Mouse (Mus musculus): ENCODE measurements at regions not wholly inside any gene's neighbourhood (a gene's known extent, or its start where the extent isn't known, plus 50 kb on each side); places are given as distances from the start of the nearest gene placed in this dataset.
"Not testable (repeated sequence)": the region's sequence is repeated elsewhere in the genome, so short reads cannot be mapped to it uniquely, and the experiment has no call there.

DNA sequence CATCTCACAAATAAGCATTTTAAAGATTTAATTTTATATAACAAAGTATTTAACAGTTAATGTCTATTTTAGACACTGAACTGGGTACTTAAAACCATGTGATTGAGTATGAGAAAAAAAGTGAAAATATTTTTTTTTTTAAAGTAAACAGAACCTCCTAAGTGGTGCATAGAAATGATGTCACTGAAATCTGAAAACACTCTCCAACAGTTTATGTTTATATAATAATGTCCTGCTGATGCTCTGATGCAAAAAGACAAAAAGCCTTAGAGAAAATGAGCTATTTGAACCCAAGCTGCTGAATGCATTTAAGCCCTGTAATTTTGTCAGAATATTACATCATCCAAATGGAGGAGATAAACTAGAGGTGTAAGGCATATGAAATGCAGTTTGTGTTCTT lies 3447.1 kb downstream of the 9330182O14Rik start:
- no peak for DNase-seq
- intact Hi-C loops (cut with DNase I), result no loop called here

DNA sequence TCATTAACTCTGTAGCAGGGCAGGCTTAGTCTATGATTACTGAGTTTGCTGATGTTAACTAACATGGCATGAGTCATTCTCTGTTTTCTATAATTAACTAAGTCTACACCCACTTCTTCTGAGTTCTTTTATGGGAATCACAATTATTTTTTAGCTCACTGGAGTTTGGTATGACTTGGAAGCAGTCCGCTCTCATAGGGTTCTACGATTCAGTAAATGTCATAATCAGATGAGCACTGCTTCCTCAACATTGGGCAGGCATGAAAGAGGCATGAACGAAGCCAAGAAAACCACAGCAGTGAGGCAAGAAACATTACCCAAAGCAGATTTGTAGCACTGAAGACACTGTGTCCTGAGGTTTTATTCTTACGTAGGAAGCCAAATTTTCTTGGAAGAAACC lies 3451.6 kb downstream of the 9330182O14Rik start:
- no peak for DNase-seq
- intact Hi-C loops (cut with DNase I), result no loop called here

DNA sequence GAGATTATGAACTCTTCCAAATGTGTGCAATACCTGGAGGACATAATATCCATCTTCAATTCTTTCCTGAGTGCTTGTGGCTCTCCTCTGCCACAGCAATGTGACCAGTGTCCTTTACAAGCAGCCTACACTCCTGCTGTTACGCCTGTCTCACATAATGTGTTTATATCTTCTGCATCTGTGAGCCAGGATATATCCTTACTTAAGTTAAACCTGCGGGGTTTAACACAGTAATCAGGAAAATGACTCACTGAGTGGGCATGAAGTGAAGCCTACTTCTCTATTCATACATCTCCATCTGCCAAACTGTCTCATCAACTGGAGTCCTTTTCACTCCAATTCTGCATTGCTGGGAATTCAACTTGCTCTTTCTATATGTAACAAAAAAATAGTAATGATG lies 3453.9 kb downstream of the 9330182O14Rik start:
- intact Hi-C loops (cut with DNase I), result no loop called here
- no peak for DNase-seq

DNA sequence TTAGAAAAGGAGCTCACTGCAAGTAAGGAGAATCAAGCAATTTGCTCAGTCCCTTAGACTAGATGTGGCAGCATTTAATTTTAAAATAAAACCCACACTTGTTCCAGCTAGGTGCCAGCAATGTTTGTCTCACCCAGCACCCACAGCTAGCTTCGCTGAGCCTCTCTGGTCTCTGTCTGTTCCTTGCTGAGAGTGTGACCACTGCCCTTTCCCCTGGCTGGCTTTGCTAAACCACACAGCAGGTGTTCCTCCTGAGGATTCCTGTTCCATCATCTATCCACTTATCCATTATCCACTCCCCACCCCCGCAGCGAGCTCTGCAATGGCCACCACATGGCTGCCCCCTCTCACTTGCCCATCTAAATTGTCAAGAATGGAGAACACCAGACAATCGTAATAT lies 3473.5 kb downstream of the 9330182O14Rik start:
- intact Hi-C loops (cut with DNase I), result no loop called here
- DNase-seq, result no peak

DNA sequence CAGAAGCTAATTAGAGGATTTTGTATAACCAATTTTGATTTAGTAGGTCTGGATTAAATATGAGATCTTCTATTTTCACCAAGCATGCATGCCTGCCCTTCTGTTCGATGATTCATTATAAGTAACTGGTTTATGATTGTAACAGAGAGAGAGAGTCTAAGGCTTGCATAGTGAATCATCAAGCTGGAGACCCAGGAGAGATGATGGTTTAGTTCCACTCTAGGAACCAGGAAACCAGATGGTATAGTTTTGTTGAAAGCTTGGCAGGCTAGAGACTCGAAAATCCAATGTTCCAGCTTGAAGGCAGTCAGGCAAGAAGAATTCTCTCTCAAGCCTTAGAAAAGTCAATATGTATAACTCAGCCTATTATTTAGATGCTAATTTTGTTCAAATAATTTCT lies 3475.7 kb downstream of the 9330182O14Rik start:
- intact Hi-C loops (cut with DNase I), result no loop called here
- DNase-seq, result no peak

DNA sequence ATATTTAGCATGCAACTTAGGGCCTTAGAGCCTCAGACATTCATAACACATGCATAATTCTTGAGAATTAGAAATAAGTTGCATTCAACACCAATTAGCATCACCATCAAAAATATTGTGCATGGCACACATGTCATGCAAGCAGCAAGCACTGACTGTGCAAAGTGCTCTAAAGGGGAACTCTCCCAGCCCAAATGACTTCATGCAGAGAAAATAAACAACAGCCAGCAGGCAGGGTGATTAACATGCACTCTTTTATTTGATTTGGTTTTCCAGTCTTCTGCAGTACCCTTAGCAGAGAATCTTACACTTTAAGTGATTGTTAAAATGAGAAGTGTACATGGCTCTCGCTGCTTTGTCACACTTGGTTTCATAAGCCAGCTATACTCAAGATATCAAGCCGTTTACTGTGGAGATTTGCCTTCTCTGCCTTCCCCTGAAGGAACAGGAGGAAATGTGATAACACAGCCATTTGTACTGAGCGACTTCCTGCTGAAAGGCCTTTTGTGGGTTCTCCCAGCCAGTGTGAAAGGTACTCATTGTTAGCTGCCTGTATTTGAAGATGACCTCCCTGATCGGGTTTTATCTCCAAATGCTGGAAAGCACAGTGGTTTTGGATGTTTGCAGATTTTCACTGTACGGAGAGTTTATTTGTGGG lies 3480.0 kb downstream of the 9330182O14Rik start:
- intact Hi-C loops (cut with DNase I), result no loop called here
- no peak for DNase-seq

DNA sequence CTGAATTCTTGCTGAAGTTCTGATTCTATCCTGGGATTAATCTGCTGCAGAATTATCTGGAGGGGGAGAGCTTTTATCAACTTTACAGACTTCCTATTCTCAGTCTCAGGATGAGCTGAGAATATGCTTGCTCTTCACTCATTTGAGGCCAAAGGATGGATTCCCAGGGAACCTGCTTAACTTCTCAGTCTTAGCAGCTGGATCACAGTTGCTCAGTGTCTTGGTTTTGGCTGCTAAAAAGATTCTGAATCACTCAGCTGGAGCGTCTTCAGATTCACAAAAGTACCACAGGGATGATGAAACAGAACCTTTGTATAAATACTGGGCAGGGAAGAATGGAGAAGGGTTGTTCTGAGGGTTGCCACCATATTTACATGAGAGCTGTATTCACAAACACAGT lies 3481.6 kb downstream of the 9330182O14Rik start:
- intact Hi-C loops (cut with DNase I), result no loop called here
- no peak for DNase-seq

DNA sequence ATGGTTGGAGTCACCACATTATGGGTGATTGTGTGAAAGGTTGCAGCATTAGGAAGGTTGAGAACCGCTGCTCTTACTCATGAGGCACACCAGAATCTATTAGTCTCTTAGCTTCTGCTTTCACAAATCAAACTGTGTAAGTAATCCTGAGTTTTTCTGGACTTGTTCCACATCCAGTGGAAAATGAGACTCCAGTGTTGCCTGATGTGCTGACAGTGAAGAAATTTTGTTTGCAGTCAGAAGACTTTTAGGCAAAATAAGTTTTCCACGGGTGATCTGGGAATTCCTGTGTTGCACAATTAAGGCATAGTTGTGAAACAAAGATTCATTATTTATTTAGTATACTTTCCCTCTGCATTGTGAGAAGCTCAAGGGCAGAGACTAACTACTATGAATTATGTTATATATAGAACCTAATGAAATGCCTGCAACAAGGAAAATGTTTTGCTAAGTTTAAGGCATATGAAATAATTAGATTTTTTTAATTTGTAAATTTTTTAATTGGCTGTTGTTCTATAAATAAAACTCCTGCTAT lies 3490.3 kb downstream of the 9330182O14Rik start:
- no peak for DNase-seq

DNA sequence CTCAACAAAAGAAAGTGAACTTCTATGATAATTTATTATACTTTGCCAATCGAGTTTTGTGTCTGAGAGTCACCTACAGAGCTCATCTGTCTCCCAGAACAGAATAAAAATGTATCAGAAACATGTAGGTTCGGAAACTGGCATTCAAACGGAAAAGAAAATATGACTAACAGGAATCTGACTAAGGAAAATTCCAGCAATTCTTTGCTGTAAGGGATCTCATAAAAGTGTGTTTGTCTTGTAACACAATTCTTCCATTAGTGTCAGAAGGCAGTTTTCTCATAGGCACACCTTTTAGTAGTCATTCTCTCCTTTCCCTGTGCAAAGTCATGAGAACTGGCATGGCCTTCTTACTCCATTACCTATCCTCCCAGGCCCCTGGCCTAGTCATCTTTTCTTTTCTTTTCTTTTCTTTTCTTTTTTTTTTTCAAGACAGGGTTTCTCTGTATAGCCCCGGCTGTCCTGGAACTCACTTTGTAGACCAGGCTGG lies 3490.9 kb downstream of the 9330182O14Rik start:
- no peak for DNase-seq
- intact Hi-C loops (cut with DNase I), result no loop called here

More for the DNA sequence above, 3490.3 kb downstream of the 9330182O14Rik start:
- intact Hi-C loops (cut with DNase I), result no loop called here

DNA sequence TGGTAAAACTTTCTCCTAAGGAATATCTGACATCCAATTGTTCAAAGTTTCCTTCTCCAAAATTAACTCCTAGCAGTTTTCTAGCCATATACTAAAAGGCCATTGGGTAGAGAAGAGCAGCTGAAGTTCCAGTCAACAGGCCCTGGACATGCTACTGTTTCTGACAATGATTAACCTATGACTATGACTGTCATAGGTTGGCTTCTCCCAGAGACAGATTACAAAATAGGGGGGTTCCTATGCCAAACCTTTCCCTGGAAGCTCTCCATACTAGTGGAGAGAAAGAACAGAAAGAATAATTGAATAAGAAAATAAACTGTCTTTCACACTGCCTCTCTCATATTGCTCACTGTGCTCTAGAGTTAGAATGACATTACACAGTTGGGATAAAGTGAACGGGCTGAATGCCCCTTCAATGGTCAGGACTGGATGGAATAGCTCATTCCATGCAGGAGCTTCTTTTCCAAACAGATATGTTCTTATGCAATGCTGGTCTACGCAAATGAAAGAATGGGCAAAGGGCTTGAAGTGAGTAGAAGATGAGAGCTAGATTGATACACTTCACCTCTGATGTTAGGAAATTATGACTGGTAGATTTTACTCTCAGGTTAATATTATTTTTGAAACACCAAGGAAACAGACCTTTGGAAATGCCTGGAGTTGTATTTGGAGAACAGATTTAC lies 3516.8 kb downstream of the 9330182O14Rik start:
- no peak for DNase-seq
- intact Hi-C loops (cut with DNase I), result no loop called here

DNA sequence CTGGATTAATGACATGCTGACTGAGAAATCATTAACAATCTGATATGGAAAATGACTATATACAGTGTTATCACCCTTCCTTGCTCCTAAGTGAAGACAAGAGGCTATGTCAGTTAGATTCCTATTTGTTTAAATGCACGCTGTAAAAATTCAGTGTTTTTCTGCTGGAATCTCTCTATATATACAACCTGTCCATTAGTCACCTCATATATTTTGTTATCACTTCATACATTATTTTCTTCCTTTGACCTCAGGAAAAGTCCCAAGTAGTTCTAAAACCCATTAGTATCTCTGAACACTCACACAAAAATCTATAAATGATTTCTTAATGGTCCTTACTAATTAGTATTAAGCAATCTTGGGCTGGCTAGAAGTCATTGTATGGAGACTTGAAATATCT lies 3529.5 kb downstream of the 9330182O14Rik start:
- DNase-seq, result no peak
- intact Hi-C loops (cut with DNase I), result no loop called here

DNA sequence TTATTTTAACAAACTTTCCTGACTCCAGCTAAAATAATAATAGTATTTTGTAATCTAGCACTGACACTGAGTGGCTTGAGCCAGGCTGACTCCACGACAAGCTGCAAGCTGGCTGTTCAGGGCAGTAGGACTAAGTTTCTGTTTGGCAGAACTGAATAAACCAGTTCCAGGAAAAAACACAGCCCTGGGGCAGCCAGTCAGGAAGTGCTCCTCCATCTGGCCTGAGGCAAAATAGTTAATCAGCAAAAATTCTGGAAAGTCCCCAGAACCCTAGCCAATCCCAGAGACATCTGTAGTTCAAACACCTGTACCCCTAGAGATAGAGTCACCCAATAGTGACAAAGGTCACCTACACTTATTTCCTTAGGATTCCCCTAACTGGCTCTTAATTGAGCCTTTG lies 3544.7 kb downstream of the 9330182O14Rik start:
- intact Hi-C loops (cut with DNase I), result no loop called here
- no peak for DNase-seq

DNA sequence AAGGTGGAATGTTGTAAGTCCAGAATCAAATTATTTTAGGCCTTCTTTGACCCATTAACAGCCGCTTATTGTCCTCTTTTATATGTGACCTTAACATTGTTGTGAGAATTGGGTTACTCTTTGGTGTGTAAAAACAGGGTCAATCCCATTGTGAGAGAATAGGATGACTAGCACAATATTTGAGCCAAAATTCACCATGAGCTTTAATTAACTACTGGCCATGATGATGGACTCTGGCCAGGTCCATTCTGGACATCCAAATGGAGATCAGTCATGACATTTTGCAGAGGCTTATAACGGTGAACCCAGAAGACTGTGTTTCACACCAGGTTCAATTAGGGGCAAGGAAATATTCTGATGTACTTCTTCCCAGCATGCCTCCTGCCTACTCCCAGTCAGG lies 3548.0 kb downstream of the 9330182O14Rik start:
- intact Hi-C loops (cut with DNase I), result no loop called here
- DNase-seq, result no peak

DNA sequence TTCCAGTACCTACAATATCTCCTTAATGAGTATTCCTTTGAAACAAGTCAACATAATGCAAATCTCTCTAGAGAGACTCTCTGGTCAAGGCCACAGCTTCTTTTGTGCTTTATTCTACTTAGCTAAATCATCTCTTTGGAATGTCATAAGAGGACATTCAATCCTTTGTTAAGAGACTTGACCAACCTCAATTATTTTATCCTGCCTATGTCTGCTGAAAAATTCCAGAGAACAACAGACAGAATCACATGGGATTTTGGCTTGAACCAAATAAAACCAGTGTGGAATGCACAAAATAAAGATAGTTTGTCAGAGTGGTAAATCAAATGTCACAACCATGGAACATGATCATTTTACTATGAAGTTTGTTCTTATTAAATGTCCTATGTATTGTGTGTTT lies 3557.8 kb downstream of the 9330182O14Rik start:
- intact Hi-C loops (cut with DNase I); DNase-seq: not testable (repeated sequence)

DNA sequence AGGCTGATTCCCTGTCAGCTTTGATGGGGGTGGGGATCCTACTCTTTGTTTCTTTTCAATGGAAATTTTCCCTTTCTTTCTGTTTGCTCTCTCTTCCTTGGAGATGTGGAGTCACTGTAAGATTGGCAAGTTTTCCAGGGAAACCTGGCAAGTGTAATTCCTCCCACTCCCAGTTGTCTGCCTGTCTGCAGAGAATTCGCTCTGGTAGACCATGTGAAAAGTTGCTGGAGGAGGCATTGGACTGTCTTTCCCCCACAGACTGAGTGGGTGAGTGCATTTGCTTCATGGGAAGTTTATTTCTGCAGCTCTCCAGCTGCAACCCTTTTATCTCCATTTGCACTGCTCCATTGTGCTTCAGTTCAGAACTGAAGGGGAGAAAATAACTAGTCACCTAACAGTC lies 3561.3 kb downstream of the 9330182O14Rik start:
- intact Hi-C loops (cut with DNase I), result no loop called here
- DNase-seq, result no peak

DNA sequence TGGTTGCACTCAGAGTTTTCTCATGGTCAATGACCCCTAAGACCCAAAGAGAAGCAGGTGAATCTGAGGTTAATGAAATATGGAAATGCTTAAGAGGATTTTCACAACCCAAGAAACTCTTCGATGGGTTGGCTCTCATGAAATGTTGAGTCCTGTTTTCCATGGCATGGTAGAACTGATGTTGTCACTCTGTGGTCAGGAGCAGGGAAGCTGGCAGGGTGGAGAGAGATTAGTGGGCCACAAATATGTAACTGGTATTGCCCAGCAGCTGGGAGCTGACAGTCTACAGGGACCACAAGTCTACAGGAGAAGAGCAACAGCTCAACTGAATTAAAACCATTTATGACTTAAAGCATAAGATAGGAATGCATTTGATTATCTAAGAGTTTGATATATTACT lies 3582.9 kb downstream of the 9330182O14Rik start:
- no peak for DNase-seq
- intact Hi-C loops (cut with DNase I), result no loop called here

DNA sequence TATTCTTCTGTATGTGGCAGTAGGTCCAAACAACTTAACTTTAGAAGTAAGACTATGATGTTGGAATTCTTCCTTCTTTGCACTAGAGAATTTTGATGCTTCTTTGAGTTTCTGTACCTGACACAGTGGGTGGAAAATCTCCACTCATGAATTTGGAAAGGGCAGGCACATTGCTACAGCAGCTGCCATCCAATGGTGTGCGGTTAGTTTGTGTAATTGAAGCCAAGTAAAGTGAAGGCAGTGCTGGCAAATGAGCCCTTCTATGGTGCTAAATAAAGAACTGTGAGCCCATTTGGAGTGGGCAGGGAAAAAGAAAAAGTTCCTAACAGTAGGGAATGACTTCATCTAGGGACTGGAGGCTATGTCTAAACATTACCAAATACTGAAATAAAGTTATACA lies 3583.4 kb downstream of the 9330182O14Rik start:
- no peak for DNase-seq
- intact Hi-C loops (cut with DNase I), result no loop called here

DNA sequence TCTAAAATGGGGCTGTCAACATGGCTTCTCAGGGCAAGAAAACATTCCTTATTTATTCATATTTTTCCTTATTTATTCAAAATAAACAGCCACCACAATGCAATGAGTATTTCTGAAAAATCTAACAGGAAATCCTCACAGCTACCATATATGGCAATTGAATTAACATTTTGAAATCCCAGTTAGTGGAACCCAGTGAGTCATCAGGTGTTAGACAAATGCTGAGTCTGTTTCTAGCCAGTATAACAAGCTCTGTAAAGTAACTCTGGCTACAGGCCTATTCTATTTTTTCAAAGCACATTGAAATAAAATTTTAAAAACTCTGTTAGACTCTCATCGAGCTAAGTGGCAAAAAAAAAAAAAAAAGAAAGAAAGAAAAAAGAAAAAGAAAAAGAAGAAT lies 3586.8 kb downstream of the 9330182O14Rik start:
- DNase-seq, result no peak
- intact Hi-C loops (cut with DNase I), result no loop called here

DNA sequence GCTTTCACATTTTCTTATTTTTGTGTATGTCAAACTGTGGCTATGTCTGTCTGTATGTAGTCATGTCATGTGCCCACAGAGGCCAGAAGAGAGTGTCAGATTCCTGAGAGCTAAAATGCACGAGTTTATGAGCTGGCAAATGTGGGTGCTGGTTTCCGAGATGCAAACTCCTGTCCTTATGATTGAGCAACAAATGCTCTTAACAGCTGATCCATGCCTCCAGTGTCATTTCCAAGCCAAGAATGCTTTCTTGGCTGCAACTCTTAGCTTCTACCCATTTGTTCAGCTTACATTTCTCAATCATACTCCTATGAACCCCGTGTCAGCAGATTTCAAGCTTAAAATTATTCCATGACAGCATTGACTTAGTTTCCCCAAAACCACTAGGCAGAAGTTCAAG lies 3601.5 kb downstream of the 9330182O14Rik start:
- intact Hi-C loops (cut with DNase I), result no loop called here

DNA sequence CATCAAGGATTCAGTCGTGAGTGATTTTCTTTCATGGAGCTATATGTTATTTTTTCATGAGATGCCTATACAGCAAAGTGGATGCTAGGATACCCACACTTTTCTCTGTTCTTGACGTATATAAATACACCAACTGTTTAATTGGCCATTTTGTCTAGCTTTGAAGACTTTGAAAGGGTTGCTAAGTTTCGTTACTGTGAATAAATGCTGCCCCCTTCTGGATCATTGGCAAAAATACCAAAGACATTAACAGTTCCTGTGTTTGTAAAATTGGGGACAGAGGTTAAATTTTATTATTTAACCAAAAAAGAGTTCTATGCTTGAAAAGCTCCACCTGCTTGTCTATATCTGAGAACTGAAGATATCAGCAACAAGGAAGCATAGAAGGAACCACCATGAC lies 3624.1 kb downstream of the 9330182O14Rik start:
- DNase-seq, result no peak
- intact Hi-C loops (cut with DNase I), result loop anchor here (5.0 kb wide), 2 partner anchors 721 to 796 kb away; no protein-coding TSS in a partner anchor

More for the DNA sequence above, 3601.5 kb downstream of the 9330182O14Rik start:
- DNase-seq, result no peak

DNA sequence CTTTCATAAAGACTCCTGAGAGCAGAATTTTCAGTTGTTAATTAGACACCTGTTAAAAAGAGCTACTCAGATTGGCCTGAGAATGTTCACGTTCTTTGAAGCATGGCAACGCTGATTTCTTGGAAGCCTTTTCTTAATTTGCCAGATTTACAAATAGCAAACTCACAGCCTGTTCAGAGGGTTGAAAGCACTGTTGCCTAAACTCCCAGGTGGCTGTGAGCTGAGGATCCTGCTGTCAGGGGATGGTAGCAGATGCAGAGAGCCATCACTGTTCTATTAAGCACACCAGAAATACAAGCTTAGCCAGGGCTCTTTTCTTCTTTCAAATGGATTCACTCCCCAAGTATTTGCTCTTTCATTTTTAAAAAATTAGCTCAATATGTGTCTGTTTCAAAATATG lies 3630.4 kb downstream of the 9330182O14Rik start:
- DNase-seq, result no peak
- intact Hi-C loops (cut with DNase I), result no loop called here

DNA sequence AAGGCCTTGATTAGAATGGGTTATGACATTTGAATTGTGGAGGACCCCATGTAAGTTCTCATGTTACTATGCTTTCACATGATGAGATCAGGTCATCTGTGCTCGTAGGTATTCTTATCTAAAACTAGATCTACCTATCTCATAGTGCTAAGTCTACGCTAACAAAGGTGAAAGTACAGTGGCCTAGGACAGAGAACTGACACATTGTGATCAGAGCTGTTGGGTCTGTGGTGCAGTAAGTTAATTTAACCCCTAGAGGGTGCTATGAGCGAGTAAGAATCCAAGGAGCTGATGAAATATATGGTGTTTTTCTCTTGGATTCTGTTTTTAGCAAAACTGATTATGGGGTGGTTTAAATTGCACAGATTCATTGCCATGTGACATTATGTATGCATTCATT lies 3638.6 kb downstream of the 9330182O14Rik start:
- intact Hi-C loops (cut with DNase I), result no loop called here
- no peak for DNase-seq

All from heart, postnatal 36 days (tissue).